Mouse (Mus musculus): ENCODE measurements around the gene Olfr1416.

Gene Olfr1416

GRCm38 (mm10) chr1:92432791-92433190, 52.1 kb downstream of the Olfr1416 start:
- no peak for DNase-seq (ENCODE audit: low read depth, low spot score)

GRCm38 (mm10) chr1:92432098-92432497, 52.8 kb downstream of the Olfr1416 start:
- DNase-seq (ENCODE audit: low read depth, low spot score), result no peak

- no peak for DNase-seq (ENCODE audit: low read depth, low spot score)
Observed at GRCm38 (mm10) chr1:92431420-92431819, 53.5 kb downstream of the Olfr1416 start.

- no peak for DNase-seq (ENCODE audit: low read depth, low spot score)
Observed at GRCm38 (mm10) chr1:92430991-92431390, 53.9 kb downstream of the Olfr1416 start.

Measured in 3T3-L1 (cell line).